Mouse (Mus musculus): ENCODE results near the gene Lrtm1. TPM values are rescaled to one million over a fixed set of nuclear protein-coding genes. Genes with fewer than 3 reads are reported as not detected.

Gene Lrtm1
- not detected in 2 replicates for polyA plus RNA-seq (2015; fragmentation: Nextera tagmentation; extraction: Ambion mirVana)

DNA sequence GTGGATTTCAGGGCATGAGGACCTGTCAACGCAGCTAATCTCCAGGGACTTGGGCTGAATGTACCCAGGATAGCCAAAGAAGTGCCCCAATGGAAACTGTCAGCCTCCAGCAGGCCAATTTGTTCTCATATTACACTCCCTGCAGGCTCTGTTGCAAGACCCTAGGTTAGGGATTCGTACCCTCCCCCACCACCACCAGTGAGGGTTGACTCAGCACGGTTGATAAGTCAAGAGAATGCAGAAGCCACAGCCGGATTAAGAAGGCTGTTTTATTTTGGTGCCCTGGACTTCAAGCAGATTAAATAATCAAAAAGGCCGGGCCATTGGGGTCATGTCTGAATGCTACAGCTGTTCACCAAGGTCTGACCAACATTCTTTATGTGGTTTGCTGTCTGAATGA, at the start of gene Lrtm1:
Gene Lrtm1 (plus strand): TSS at position 326 of the 400 bp plus-strand sequence.
- Histone ChIP-seq H3K36me3 (ENCODE audit: control insufficient read depth, insufficient read depth) (no peaks in the 10 kb centered on the region), H3K4me3 (ENCODE audit: low read depth, low read length) (no peak within 1 kb of the TSS), H3K9ac (ENCODE audit: low read depth, low read length) (no peak within 1 kb of the TSS), H3K4me1 (replicated peaks; ENCODE audit: control insufficient read depth, insufficient read depth, low read length) (no peaks in the 10 kb centered on the region), H3K4me2 (replicated peaks; ENCODE audit: low read depth) (no peak within 1 kb of the TSS), H3K9me3 (ENCODE audit: control insufficient read depth) (no peaks in the 10 kb centered on the region), H3K27me3 (replicated peaks; ENCODE audit: control insufficient read depth, insufficient read depth, low read length) (no peaks in the 10 kb centered on the region), H3K27ac (ENCODE audit: low read depth, low read length) (no peak within 1 kb of the TSS)
- 33% methylated on average over 5 of the region's 5 CpGs for WGBS
- no peak for TF ChIP-seq CTCF (IDR thresholded peaks at IDR 0.05; ENCODE audit: low read depth)
- no peak for ATAC-seq

DNA sequence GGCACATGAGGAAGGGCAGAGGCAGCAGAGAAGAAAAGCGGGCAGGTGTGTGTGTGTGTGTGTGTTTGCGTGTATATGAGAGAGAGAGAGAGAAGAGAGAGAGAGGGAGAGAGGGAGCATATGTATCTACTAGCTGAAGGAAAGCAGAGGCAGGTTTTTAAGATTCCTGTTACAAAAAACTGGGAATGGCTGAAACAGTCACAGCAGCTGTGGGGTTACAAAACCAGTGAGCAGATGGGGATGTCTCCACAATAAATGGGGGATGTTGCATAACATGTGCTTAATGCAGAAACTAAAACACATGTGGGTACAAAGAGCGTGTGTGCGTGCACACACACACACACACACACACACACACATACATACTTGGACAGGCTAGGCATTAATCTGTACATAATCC, 48.8 kb upstream of the Lrtm1 start:
- H3K4me1 ChIP-seq (replicated peaks; ENCODE audit: control insufficient read depth, insufficient read depth, low read length), result no peaks in the 10 kb centered on the region
- WGBS, result 78% methylated on average over 4 of the region's 4 CpGs
- H3K36me3 ChIP-seq (ENCODE audit: control insufficient read depth, insufficient read depth), result no peaks in the 10 kb centered on the region
- H3K9me3 ChIP-seq (ENCODE audit: control insufficient read depth), result no peaks in the 10 kb centered on the region
- H3K27me3 ChIP-seq (replicated peaks; ENCODE audit: control insufficient read depth, insufficient read depth, low read length), result no peaks in the 10 kb centered on the region
- TF ChIP-seq CTCF (IDR thresholded peaks at IDR 0.05; ENCODE audit: low read depth), result no peak
- H3K4me3 ChIP-seq (ENCODE audit: low read depth, low read length), result no peak overlapping the region
- no peak for ATAC-seq
- no peak overlapping the region for H3K27ac ChIP-seq (ENCODE audit: low read depth, low read length)
- H3K4me2 ChIP-seq (replicated peaks; ENCODE audit: low read depth), result no peak overlapping the region
- no peak overlapping the region for H3K9ac ChIP-seq (ENCODE audit: low read depth, low read length)

DNA sequence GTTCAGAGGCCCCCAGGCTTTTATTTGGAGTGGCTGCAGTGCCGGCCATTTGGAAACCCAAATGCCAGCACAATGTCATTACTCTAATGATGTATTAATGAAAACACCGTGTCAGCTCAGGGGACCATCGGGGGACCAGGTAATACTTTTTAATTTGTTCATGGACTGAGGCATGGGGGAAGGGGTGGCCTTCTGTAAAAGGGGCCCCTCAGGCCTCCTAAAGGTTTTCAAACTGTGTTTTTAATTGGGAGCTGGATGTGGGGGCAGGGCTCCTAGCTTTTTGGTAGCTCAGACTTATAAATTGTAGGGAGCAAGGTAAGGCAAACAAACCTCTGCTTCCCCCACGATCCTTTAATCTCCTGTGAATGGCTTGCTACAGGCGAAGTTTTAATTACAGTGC, 45.4 kb upstream of the Lrtm1 start:
- TF ChIP-seq CTCF (IDR thresholded peaks at IDR 0.05; ENCODE audit: low read depth), result no peak
- no peaks in the 10 kb centered on the region for H3K36me3 ChIP-seq (ENCODE audit: control insufficient read depth, insufficient read depth)
- WGBS, result 43% methylated on average over 5 of the region's 5 CpGs
- no peak overlapping the region for H3K27ac ChIP-seq (ENCODE audit: low read depth, low read length)
- ATAC-seq, result no peak
- H3K4me1 ChIP-seq (replicated peaks; ENCODE audit: control insufficient read depth, insufficient read depth, low read length), result no peaks in the 10 kb centered on the region
- no peak overlapping the region for H3K4me3 ChIP-seq (ENCODE audit: low read depth, low read length)
- no peak overlapping the region for H3K4me2 ChIP-seq (replicated peaks; ENCODE audit: low read depth)
- no peak overlapping the region for H3K9ac ChIP-seq (ENCODE audit: low read depth, low read length)
- no peaks in the 10 kb centered on the region for H3K27me3 ChIP-seq (replicated peaks; ENCODE audit: control insufficient read depth, insufficient read depth, low read length)
- H3K9me3 ChIP-seq (ENCODE audit: control insufficient read depth), result no peaks in the 10 kb centered on the region

DNA sequence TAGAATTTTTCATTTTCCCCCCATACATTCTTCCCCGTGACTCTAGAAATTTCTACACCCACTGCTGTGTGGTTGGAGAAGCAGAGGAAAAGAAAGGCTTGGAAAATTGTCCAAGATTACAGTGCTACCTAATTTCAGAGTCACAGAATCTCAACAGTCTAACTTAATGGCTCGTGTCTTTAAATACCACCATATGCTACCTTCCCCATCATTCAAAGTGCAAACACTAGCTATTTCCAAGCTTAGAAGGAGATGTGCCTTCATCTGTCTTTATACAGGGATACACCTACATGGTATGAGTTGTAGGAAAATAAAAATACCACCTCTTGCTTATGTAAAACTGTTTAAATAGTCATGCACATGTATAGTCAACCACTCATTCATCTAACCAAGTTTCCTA, 38.8 kb upstream of the Lrtm1 start:
- WGBS, result 90% methylated on average over 2 of the region's 2 CpGs
- Histone ChIP-seq H3K4me3 (ENCODE audit: low read depth, low read length) (no peak overlapping the region), H3K9ac (ENCODE audit: low read depth, low read length) (no peak overlapping the region), H3K4me1 (replicated peaks; ENCODE audit: control insufficient read depth, insufficient read depth, low read length) (no peaks in the 10 kb centered on the region), H3K4me2 (replicated peaks; ENCODE audit: low read depth) (no peak overlapping the region), H3K9me3 (ENCODE audit: control insufficient read depth) (no peaks in the 10 kb centered on the region), H3K27ac (ENCODE audit: low read depth, low read length) (no peak overlapping the region), H3K36me3 (ENCODE audit: control insufficient read depth, insufficient read depth) (no peaks in the 10 kb centered on the region), H3K27me3 (replicated peaks; ENCODE audit: control insufficient read depth, insufficient read depth, low read length) (no peaks in the 10 kb centered on the region)
- TF ChIP-seq CTCF (IDR thresholded peaks at IDR 0.05; ENCODE audit: low read depth), result no peak
- ATAC-seq, result no peak

DNA sequence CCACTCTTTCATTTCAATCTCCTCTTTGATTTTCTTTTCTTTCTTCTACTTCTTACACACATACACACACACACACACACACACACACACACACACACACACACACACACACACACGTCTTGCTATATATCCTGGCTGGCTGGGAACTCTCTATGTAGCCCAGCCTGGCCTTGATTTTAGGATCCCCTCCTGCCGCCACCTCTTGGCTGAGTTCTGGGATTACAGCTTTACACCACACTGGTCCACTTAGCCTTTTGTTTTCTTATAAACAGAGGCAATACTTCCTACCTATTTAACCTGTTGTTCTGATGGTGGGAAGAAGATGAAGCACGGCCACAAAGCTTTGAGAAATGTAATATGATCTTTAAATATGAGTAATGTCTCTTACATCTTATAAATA, 37.5 kb upstream of the Lrtm1 start:
- TF ChIP-seq CTCF (IDR thresholded peaks at IDR 0.05; ENCODE audit: low read depth), result peak; percentile 47
- 30% methylated on average over 3 of the region's 3 CpGs for WGBS

GRCm38 (mm10) chr14:28984276-28984675, 33.7 kb upstream of the Lrtm1 start:
- Histone ChIP-seq H3K4me1 (replicated peaks; ENCODE audit: control insufficient read depth, insufficient read depth, low read length) (no peaks in the 10 kb centered on the region), H3K36me3 (ENCODE audit: control insufficient read depth, insufficient read depth) (no peaks in the 10 kb centered on the region), H3K27me3 (replicated peaks; ENCODE audit: control insufficient read depth, insufficient read depth, low read length) (no peaks in the 10 kb centered on the region), H3K4me3 (ENCODE audit: low read depth, low read length) (no peak overlapping the region), H3K27ac (ENCODE audit: low read depth, low read length) (no peak overlapping the region), H3K9ac (ENCODE audit: low read depth, low read length) (no peak overlapping the region), H3K4me2 (replicated peaks; ENCODE audit: low read depth) (no peak overlapping the region), H3K9me3 (ENCODE audit: control insufficient read depth) (no peaks in the 10 kb centered on the region)
- TF ChIP-seq CTCF (IDR thresholded peaks at IDR 0.05; ENCODE audit: low read depth), result no peak
- WGBS, result 73% methylated on average over 2 of the region's 2 CpGs
- ATAC-seq, result no peak

More for the DNA sequence above, 37.5 kb upstream of the Lrtm1 start:
- Histone ChIP-seq H3K4me3 (ENCODE audit: low read depth, low read length) (no peak overlapping the region), H3K27ac (ENCODE audit: low read depth, low read length) (no peak overlapping the region), H3K4me1 (replicated peaks; ENCODE audit: control insufficient read depth, insufficient read depth, low read length) (no peaks in the 10 kb centered on the region), H3K9ac (ENCODE audit: low read depth, low read length) (no peak overlapping the region), H3K9me3 (ENCODE audit: control insufficient read depth) (no peaks in the 10 kb centered on the region), H3K36me3 (ENCODE audit: control insufficient read depth, insufficient read depth) (no peaks in the 10 kb centered on the region), H3K27me3 (replicated peaks; ENCODE audit: control insufficient read depth, insufficient read depth, low read length) (no peaks in the 10 kb centered on the region), H3K4me2 (replicated peaks; ENCODE audit: low read depth) (no peak overlapping the region)
- no peak for ATAC-seq

Data from intestine, postnatal 0 days (tissue).